Mouse (Mus musculus): ENCODE measurements at regions not wholly inside any gene's neighbourhood (a gene's known extent, or its start where the extent isn't known, plus 50 kb on each side); places are given as distances from the start of the nearest gene placed in this dataset.
"Not testable (repeated sequence)": the region's sequence is repeated elsewhere in the genome, so short reads cannot be mapped to it uniquely, and the experiment has no call there.

DNA sequence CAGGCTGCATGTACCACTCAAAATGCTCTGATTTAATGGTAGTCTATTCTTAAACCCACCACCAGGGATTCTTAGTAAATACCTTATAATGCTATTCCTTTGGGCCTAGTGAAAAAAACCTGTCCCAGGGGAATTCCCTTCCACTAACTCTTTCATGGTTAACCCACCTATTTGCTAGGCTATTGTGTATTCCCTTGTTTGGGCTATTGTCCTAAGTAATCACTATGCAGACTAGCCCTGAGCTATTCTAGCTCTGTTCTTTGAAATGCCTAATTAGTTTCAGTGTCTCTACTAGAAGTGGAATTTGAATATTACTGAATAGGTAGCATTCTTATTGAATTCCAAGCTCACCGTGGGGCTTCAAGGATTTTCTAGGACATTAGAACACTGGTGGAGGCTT is 620.6 kb upstream of the Pom121l12 start:
- DNase-seq (ENCODE audit: low read depth, low spot score): no peak

DNA sequence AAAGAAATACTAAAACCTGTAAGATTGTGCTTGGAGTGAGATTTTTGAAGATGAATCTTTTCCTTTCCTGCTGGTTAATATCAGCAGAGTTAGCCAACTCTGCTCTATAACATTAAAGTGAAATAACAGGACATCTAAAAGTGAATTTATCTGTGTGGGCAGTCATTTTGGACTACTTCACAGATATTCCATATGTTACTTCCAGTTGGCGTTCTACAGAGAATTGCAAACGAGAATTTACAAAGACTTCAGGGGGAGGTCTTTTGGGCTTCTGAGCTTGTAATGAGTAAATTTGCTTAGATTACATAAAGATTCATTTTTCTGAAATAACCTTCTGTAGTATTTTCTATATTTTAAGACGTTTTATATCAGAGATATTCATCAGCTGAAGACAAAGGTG is 582.4 kb upstream of the Pom121l12 start:
- DNase-seq (ENCODE audit: low read depth, low spot score): peak; percentile 55

DNA sequence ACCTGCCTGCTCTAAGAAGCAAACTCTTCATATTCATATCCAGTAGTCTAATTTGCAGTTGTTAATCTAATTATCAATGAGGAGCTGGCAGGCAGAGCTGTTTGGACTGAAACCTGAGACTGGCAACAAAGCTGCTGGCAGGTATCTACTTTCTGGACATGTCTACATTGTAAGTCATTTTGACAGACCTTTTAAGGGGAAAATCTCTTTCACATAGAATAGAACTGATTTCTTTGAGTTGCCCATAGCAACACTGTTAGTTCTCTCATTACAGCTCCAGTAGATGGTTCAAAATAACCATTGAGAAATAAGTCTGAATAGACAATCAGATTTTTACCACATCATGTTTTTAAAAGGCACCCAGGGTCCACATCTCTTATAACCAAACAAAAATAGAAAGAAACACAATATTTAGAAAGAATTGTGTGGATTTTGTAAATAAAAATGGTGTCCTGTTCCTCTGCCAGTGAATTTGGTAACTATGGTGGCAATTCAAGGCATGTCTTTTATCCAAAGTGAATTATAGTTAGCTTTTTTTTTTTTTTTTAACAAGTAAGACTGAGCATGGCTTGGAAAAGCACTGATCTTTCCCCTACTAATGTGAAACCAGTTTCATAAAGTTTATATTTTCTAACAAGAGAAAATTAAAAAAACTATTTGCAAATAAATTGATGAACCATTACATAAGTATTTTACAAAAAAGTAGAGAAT is 567.5 kb upstream of the Pom121l12 start:
- DNase-seq (ENCODE audit: low read depth, low spot score): no peak

DNA sequence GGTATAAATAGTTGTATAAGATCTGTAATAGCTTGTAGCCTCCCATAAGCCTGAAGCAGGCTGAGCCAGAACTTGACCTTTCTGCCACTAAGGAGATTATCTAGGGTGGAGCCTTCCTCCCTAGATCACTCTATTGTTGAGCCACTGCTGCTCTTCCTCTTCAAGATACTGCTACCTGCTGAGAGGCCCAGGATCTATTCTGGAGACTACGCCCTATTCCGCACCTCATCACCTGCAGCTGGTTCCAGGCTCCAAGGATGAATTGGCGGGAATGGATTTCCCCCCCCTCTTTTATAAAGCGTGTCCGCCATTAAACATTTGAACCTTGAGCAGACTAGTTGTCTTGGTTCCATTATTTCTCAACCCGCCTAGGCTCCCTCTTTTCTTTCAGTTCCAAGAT is 566.6 kb upstream of the Pom121l12 start:
- not testable (repeated sequence) for DNase-seq (ENCODE audit: low read depth, low spot score)

DNA sequence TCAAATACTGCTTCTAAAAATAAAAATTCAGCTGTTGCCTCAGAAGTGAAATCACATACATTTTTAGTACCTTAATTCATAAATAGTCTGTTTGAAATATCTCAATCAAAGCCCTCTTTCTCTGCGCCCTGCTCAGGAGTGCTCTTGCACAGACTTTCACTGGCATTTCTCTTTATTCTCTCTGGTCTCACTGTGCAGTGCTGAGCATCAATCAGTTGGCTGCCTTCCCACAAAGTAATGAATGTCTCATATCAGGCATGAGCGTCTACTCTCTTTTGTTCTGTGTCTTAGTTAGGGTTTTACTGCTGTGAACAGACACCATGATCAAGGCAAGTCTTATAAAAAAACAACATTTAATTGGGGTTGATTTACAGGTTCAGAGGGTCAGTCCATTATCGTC is 540.0 kb upstream of the Pom121l12 start:
- DNase-seq (ENCODE audit: low read depth, low spot score): no peak

DNA sequence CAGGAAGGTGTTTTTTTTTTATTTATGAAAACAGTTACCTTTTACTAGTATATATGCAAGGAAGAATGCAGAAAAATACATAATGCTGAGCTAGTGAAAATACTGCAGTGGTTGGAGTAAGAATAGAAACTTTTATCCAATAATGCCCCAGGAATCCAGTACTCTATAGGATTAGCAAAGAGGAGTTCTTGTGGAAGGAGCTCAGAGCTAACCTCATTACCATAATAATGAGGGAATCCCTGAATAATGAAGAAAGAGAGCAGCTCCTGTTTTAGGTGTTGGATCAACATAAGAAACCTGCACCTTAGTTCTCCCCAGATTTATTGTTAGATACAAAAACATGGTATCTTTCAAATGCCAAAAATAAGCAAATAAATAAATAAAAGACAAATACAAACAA is 527.0 kb upstream of the Pom121l12 start:
- DNase-seq (ENCODE audit: low read depth, low spot score): no peak

DNA sequence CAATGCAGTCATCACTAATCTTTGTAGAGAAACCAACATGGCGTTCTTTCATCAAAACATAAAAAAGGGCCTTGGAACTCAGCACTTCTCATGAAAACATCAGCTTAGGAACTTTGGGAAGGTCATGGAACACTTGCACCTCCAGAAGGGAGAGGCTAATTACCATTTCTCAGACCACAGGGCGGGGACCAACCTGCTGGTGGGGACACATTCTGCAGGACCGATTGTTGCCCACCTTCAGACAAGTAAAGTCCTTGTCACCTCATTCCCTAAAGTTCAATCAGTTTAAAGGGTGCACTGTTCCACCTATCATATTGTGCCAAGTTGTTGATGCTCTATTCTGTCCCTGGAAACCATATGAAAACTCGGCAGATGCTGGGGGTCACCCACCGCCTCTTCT is 526.5 kb upstream of the Pom121l12 start:
- DNase-seq (ENCODE audit: low read depth, low spot score): no peak

Data from telencephalon, adult 2 months (tissue).